Mouse (Mus musculus) small intestine, adult 2 months (tissue): ENCODE measurements around the gene Tcf7l1. TPM values are rescaled to one million over a fixed set of nuclear protein-coding genes. Genes with fewer than 3 reads are reported as not detected.

Experiments
- H3K27ac ChIP-seq: fragments of 200-500 bp; 2 replicates; pipeline ENCODE4 v1.5.1; 2012; ENCODE audit warnings: low read depth, low read length, control low read depth, inconsistent platforms; ENCODE audit not compliant: insufficient read depth
- H3K27me3 ChIP-seq: fragments of 200-500 bp; 2 replicates; pipeline ENCODE4 v1.6.1; 2012; ENCODE audit warnings: mild to moderate bottlenecking, moderate library complexity, low read length, inconsistent platforms; ENCODE audit not compliant: control insufficient read depth, insufficient read depth
- H3K36me3 ChIP-seq: fragments of 200-500 bp; 2 replicates; pipeline ENCODE4 v1.6.1; 2012; ENCODE audit warnings: mild to moderate bottlenecking, low read length, control low read depth, inconsistent platforms; ENCODE audit not compliant: control insufficient read depth, insufficient read depth
- H3K4me1 ChIP-seq: fragments of 200-500 bp; 2 replicates; pipeline ENCODE4 v1.6.1; 2012; ENCODE audit warnings: low read length, inconsistent platforms, mixed read lengths; ENCODE audit not compliant: control insufficient read depth, insufficient read depth, insufficient read length
- H3K4me3 ChIP-seq: fragments of 200-500 bp; 2 replicates; pipeline ENCODE4 v1.5.1; 2012; ENCODE audit warnings: low read depth, mild to moderate bottlenecking, control low read depth, inconsistent platforms, low read length, moderate library complexity
- CTCF ChIP-seq: fragments of 200-500 bp; IDR thresholded peaks from 2 replicates; pipeline ENCODE4 v1.5.1; 2012; ENCODE audit warnings: low read depth, mild to moderate bottlenecking, control low read depth, inconsistent platforms, low read length, moderate library complexity, mixed read lengths; ENCODE audit not compliant: insufficient replicate concordance, insufficient read length; ENCODE audit errors: extremely low read depth
- POLR2A ChIP-seq: fragments of 200-500 bp; IDR thresholded peaks from 2 replicates; pipeline ENCODE4 v1.6.1; 2012; ENCODE audit warnings: low read depth, mild to moderate bottlenecking, control low read depth, inconsistent platforms, low read length, moderate library complexity
- WGBS: fragments of 180-500 bp; shearing (Covaris S2); methylation state at CpG from one replicate; pipeline ENCODE4 v1.1.7; 2018; 5-methylcytosine and 5-hydroxymethylcytosine counted together
- polyA plus RNA-seq: library from polyadenylated mRNA; depleted of rRNA; stranded (reverse); fragments of >200 nt; gene quantifications from 2 replicates; pipeline ENCODE4 v1.2.3, GENCODE M21; 2012

Tcf7l1 gene
- polyA plus RNA-seq, 1 experiment = 4.7 TPM

GRCm38 (mm10) chr6:72824971-72825737 is 36.1 kb upstream of the Tcf7l1 start:
- no peak for TF ChIP-seq CTCF
- no peak for TF ChIP-seq POLR2A
- Histone ChIP-seq H3K4me1 (peaks cover 3% of the 10 kb centered on the region), H3K36me3 (no peaks in the 10 kb centered on the region), H3K4me3 (peak overlapping the region; percentile 29), H3K27me3 (no peaks in the 10 kb centered on the region; the same call in 1 of the 2 replicates), H3K27ac (no peak overlapping the region)
- 25% methylated on average over 26 of the region's 26 CpGs for WGBS

GRCm38 (mm10) chr6:72813456-72813855 is 24.4 kb upstream of the Tcf7l1 start:
- 66% methylated on average over 9 of the region's 9 CpGs for WGBS
- TF ChIP-seq POLR2A (no peak), CTCF (no peak)

GRCm38 (mm10) chr6:72810248-72810647 is 21.2 kb upstream of the Tcf7l1 start:
- Histone ChIP-seq H3K27me3 (no peaks in the 10 kb centered on the region), H3K4me1 (no peaks in the 10 kb centered on the region), H3K4me3 (no peak overlapping the region), H3K36me3 (no peaks in the 10 kb centered on the region), H3K27ac (no peak overlapping the region)
- WGBS = 69% methylated on average over 7 of the region's 7 CpGs
- TF ChIP-seq CTCF (no peak), POLR2A (no peak)

More at GRCm38 (mm10) chr6:72813456-72813855, 24.4 kb upstream of the Tcf7l1 start:
- no peaks in the 10 kb centered on the region for H3K4me1 ChIP-seq
- H3K36me3 ChIP-seq = no peaks in the 10 kb centered on the region
- H3K4me3 ChIP-seq = no peak overlapping the region
- H3K27ac ChIP-seq = no peak overlapping the region
- no peaks in the 10 kb centered on the region for H3K27me3 ChIP-seq

- no peak overlapping the region for H3K4me3 ChIP-seq
- H3K27me3 ChIP-seq = no peaks in the 10 kb centered on the region
- TF ChIP-seq CTCF = no peak
- 66% methylated on average over 4 of the region's 4 CpGs for WGBS
- no peak overlapping the region for H3K27ac ChIP-seq
- no peaks in the 10 kb centered on the region for H3K36me3 ChIP-seq
- H3K4me1 ChIP-seq = no peaks in the 10 kb centered on the region
These were observed 20.6 kb upstream of the Tcf7l1 start for GRCm38 (mm10) chr6:72809522-72810149.

GRCm38 (mm10) chr6:72808342-72808741 is 19.3 kb upstream of the Tcf7l1 start:
- WGBS = 17% methylated on average over 3 of the region's 3 CpGs
- Histone ChIP-seq H3K4me1 (no peaks in the 10 kb centered on the region), H3K36me3 (no peaks in the 10 kb centered on the region), H3K4me3 (no peak overlapping the region), H3K27ac (no peak overlapping the region), H3K27me3 (no peaks in the 10 kb centered on the region)
- TF ChIP-seq CTCF (no peak), POLR2A (no peak)

- Histone ChIP-seq H3K27me3 (no peaks in the 10 kb centered on the region), H3K36me3 (no peaks in the 10 kb centered on the region), H3K4me3 (no peak overlapping the region), H3K27ac (no peak overlapping the region), H3K4me1 (no peaks in the 10 kb centered on the region)
- TF ChIP-seq POLR2A (no peak), CTCF (no peak)
- 59% methylated on average over 6 of the region's 6 CpGs for WGBS
These were observed 14.6 kb upstream of the Tcf7l1 start for GRCm38 (mm10) chr6:72803669-72804068.

GRCm38 (mm10) chr6:72802119-72802518 is 13.1 kb upstream of the Tcf7l1 start:
- no peak overlapping the region for H3K4me3 ChIP-seq
- WGBS = 83% methylated on average over 6 of the region's 6 CpGs
- H3K4me1 ChIP-seq = no peaks in the 10 kb centered on the region
- no peak overlapping the region for H3K27ac ChIP-seq
- no peaks in the 10 kb centered on the region for H3K27me3 ChIP-seq
- no peaks in the 10 kb centered on the region for H3K36me3 ChIP-seq
- TF ChIP-seq CTCF (no peak), POLR2A (no peak)
